Mouse (Mus musculus): ENCODE results near the gene Fam13a.

DNA sequence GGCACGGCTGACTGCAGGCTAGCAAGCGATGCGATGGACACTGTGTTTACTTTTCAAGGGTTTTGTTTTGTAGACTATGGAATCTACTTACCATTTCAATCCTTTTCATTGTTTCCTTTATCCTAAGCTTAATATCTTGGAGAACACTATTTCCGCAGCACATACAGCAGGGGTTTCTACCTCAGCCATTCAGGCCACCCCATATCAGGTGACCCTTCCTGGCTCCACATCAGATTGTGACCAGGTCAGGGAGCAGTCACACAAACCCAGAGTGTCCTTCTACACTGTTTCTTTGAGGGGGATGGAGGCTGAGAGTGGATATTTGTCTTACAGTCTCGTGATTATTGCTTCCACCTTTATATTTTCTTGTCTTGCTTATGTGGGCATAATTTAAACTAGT, 61.7 kb downstream of the Fam13a start:
- TF ChIP-seq CTCF (IDR thresholded peaks at IDR 0.05; ENCODE audit: extremely low read depth, insufficient read depth, low read length) = no peak
- no peak for TF ChIP-seq POLR2A (IDR thresholded peaks at IDR 0.05; ENCODE audit: extremely low read depth, insufficient read depth, low read length)
